Mouse (Mus musculus) left cerebral cortex, adult 8-10 months (tissue): Measurements from ENCODE around the gene Syn3. TPM values are rescaled to one million over a fixed set of nuclear protein-coding genes. Genes with fewer than 3 reads are reported as not detected.

Experiments used
- DNase-seq, 2 experiments: peaks; one replicate each; pipeline ENCODE4 v3.0.0; 2022; ENCODE audit warnings: low spot score in 2 of 2
- total RNA-seq, 4 experiments: library from RNA; stranded (reverse); gene quantifications; 2 replicates each; pipeline ENCODE4 v1.2.4; 2022

Gene Syn3
- total RNA-seq, 4 experiments from 2014 or later, result 26.7 to 30.5 (median 29.9) TPM

- no peak for DNase-seq
Measured at GRCm38 (mm10) chr10:86286508-86286907, 212.2 kb downstream of the Syn3 start.

- DNase-seq, result no peak
Measured at GRCm38 (mm10) chr10:86281238-86281637, 217.5 kb downstream of the Syn3 start.

GRCm38 (mm10) chr10:86279579-86280168, 219.0 kb downstream of the Syn3 start:
- DNase-seq, result peak in 1 of 2 experiments; percentile 38

- DNase-seq, result no peak
Measured at GRCm38 (mm10) chr10:86278481-86278880, 220.2 kb downstream of the Syn3 start.

- no peak for DNase-seq
Measured at GRCm38 (mm10) chr10:86277327-86277726, 221.4 kb downstream of the Syn3 start.

- no peak for DNase-seq
Measured at GRCm38 (mm10) chr10:86275585-86275984, 223.1 kb downstream of the Syn3 start.

- DNase-seq, result no peak
Measured at GRCm38 (mm10) chr10:86273410-86274191, 225.1 kb downstream of the Syn3 start.

GRCm38 (mm10) chr10:86272826-86273225, 225.9 kb downstream of the Syn3 start:
- no peak for DNase-seq

GRCm38 (mm10) chr10:86270254-86270653, 228.4 kb downstream of the Syn3 start:
- no peak for DNase-seq

GRCm38 (mm10) chr10:86264618-86265017, 234.1 kb downstream of the Syn3 start:
- no peak for DNase-seq

GRCm38 (mm10) chr10:86261725-86262124, 237.0 kb downstream of the Syn3 start:
- DNase-seq, result no peak

GRCm38 (mm10) chr10:86258992-86259391, 239.7 kb downstream of the Syn3 start:
- no peak for DNase-seq

GRCm38 (mm10) chr10:86258046-86258445, 240.7 kb downstream of the Syn3 start:
- no peak for DNase-seq

- no peak for DNase-seq
Measured at GRCm38 (mm10) chr10:86257045-86257444, 241.7 kb downstream of the Syn3 start.

GRCm38 (mm10) chr10:86256221-86256620, 242.5 kb downstream of the Syn3 start:
- peak in 1 of 2 experiments; percentile 33 for DNase-seq

GRCm38 (mm10) chr10:86250149-86250922, 248.4 kb downstream of the Syn3 start:
- no peak for DNase-seq

- DNase-seq, result no peak
Measured at GRCm38 (mm10) chr10:86249283-86249682, 249.4 kb downstream of the Syn3 start.

GRCm38 (mm10) chr10:86248807-86249206, 249.9 kb downstream of the Syn3 start:
- DNase-seq, result no peak

- DNase-seq, result no peak
Measured at GRCm38 (mm10) chr10:86248131-86248740, 250.5 kb downstream of the Syn3 start.

- DNase-seq, result no peak
Measured at GRCm38 (mm10) chr10:86245396-86245795, 253.3 kb downstream of the Syn3 start.

GRCm38 (mm10) chr10:86243525-86243924, 255.2 kb downstream of the Syn3 start:
- DNase-seq, result no peak

GRCm38 (mm10) chr10:86242721-86243120, 256.0 kb downstream of the Syn3 start:
- no peak for DNase-seq
